Mouse (Mus musculus): Measurements from ENCODE around the gene Gnai2.

The Gnai2 gene

GRCm38 (mm10) chr9:107657144-107657543 is 22.0 kb upstream of the Gnai2 start:
- no peak for DNase-seq

- no peak for DNase-seq
These were observed 19.4 kb upstream of the Gnai2 start for GRCm38 (mm10) chr9:107654585-107654984.

DNA sequence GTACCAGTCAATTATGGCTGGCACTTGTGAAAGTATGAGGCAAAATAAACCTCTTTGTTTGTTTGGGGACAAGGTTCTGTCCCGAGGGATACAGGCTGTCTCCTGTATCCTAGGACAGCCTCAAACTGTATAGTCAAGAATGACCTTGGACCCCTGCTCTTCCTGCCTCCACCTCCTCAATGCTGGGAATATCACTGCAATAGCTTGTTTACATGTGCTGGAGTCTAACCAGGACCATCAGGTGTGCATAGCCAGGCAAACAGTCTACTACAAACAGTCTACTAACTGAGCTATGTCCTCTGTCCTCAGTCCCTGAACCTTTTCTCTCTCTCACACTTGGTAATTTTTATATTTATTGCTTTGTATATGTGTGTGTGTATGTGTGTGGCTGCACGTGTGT is 18.3 kb upstream of the Gnai2 start:
- DNase-seq, result no peak

DNA sequence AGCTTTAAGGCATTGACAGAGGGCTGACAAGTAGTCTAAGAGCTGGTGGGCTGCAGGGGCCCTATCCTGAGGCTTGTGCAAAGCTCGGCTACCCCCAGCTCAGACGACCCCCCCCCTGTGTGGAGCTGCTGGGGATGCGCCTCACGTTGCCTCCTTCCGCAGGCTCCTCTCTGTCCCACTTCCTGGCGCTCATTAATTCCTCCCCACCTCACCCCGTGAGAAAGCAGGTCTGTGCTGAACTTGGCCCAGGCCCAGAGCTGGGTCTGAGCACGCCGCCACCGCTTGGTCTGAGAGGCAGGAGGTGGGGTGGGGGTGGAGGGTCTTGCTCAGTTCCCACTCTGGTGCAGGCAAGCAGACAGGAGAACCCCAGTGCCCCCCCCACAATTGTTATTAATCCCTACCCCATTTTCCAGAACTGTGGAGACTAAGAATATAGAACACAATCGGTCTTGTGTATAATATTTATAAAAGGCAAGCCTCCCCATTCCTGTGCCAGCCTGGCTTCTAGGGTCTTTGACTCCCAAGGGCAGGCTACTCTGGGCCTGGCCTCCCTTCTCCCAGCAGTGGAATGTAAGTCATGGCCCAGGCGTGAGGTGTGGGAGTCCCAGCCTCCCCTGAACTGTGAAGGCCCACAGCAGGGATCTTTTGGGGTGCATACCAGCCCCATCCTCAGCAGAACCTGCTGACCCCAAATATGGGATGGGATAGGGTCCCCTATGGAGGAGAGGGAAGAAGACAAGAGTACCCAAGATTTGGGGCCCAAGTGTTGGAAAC is 15.7 kb upstream of the Gnai2 start:
- no peak for DNase-seq

DNA sequence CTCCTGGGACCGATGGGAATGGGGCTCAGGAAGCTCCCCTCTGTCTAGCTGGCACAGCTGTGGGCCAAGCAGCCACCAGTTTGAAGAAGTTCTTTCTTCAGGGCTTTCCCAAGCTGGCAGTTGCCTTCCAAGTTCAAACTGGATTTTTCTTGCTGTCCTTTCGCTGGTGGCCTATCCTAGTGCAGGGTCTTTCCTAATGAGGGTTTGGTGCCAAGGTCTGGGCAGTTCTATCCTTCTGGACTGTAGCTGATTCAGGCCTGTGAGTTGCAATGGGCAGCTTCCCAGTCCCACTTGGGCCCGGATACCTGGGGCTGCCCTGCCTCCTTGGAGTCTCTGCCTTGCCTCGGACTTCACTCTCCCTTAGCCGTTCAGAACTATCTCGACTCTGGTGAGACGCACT is 15.1 kb upstream of the Gnai2 start:
- DNase-seq, result no peak

DNA sequence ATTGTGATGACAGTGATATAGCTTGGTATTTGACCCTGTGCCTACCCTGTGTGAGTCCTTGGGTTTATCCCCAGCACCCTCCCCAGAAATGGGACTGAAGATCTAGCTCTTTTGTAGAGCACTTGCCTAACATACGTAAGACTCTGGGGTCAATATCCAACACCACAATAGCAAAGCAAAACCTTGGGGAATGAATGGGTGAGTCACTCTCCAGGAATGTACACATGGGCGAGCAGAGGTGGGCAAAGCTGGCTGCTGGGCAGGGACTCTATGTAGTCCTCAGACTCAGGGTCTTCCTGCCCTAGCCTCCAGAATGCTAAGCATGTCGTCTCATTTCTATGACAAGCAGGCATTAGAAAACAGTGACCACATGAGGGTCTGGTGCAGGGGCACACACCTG is 13.6 kb upstream of the Gnai2 start:
- DNase-seq, result no peak

GRCm38 (mm10) chr9:107646975-107647374 is 11.8 kb upstream of the Gnai2 start:
- no peak for DNase-seq

- DNase-seq, result peak; percentile 70
These were observed 10.4 kb upstream of the Gnai2 start for GRCm38 (mm10) chr9:107645577-107645976.

GRCm38 (mm10) chr9:107645153-107645510 is 10.0 kb upstream of the Gnai2 start:
- no peak for DNase-seq

GRCm38 (mm10) chr9:107644495-107645152 is 9.5 kb upstream of the Gnai2 start:
- peak; percentile 89 for DNase-seq

DNA sequence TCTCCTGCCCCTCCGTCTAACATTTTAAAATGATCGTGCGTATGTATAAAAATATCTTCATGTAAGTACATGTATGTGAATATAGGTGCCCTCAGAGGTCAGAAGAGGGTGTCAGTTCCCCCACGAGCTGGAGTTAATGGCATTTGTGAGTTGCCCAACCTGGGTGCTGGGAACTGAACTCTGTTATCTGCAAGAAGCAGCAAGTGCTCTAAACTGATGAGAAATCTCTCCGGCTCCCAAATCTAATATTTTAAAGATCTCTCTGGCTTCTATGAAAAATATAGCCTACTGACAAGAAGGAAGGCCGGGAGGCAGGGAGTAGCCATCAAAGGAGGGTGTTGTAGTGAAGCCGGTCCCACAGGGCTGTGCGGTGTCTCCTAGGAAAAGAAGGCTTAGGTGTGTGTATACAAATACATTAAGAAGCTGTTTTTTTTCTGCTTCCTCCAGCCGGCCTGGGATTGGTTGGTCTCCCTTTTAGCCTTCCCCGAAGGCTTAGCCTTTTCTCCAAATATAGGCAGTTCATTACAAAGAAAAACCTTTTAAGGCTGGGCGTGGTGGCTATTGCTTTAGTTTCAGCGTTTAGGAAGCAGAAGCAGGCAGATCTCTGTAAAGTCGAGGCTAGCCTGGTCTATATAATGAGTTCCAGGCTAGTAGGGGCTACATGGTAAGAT is 8.5 kb upstream of the Gnai2 start:
- peak; percentile 26 for DNase-seq

GRCm38 (mm10) chr9:107641666-107642065 is 6.5 kb upstream of the Gnai2 start:
- no peak for DNase-seq

DNA sequence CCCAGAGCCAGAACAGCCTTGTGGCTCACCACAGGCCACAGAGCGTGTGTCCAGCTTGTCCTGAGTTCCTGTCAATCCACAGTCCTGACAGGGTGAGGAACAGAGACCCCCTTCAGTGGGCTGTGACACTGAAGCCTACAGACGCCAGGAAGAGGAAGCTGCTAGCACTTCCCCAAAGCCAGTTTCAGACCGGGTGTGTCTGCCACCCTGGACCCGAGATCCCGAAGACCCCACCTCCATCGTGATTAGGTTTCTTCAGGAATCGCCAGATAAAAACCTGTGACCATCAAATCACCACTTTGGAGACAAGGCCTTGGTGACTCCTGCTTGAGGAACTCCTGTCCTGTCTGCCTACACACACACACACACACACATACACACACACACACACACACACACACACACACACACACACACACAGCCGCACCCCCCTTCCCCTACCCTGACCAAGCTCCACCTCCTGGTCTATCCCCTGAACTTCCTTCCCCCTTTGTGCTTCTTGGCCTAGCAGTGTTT is 5.1 kb upstream of the Gnai2 start:
- DNase-seq, result peak; percentile 25

DNA sequence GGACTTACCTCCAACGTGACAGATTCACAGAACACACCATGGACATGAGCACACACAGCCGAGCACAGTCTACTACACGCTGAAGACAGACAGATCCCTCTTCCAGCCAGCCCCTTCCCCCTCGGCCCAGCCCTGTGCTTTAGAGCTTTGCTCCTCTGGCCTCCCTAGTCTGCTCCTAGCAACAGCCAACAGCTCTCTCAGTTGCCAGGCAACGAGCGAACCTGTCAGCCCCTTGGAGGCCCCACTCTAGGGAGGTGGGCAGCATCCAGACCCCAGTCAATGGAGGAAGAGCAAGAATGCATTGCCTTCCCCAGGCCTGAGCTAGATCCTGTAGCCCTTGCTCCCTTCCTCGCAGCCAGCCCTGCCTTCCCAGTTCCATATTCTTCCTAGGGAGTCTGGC is 1.9 kb upstream of the Gnai2 start:
- peak; percentile 51 for DNase-seq

GRCm38 (mm10) chr9:107634406-107635278 is 525 bp downstream of the Gnai2 start:
- DNase-seq, result peak; percentile 42

DNA sequence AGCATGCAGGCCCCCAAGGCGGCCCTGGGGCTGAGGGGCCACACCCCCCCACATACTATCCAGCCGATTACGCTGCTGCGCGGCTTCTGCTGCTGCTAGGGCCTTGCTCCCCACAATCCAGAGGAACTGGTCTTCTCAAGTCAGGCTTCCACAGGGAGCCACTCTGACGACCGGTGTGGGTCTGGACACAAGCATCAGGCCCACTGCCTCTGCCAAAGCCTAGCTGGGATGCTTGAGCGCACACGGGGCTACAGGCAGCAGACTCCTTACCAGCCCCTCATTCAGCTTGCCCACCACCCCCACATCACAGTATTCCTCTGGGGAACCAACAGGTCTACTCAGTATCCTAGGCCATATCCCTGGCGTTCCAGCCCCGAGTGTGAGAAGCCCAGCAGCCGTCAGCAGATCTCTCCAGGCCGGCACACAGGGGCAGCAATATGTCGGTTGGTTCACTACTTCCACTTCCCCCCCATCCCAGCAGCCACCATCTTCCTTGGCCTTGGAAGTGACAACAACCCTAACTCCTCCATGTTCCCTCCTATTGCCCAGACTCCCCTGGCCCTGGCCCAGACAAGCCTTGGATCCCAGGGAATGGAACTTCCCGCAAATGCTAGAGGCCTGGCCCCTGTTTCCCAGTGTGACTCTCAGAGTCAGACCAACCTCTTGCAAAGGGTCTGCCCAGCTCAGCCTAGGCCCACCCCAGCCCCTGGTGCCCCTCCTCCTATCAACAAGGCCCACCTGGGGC is 1.3 kb downstream of the Gnai2 start:
- DNase-seq, result peak; percentile 66

GRCm38 (mm10) chr9:107633091-107633660 is 2.0 kb downstream of the Gnai2 start:
- peak; percentile 65 for DNase-seq

- peak; percentile 73 for DNase-seq
These were observed 2.7 kb downstream of the Gnai2 start for GRCm38 (mm10) chr9:107632478-107632877.

- peak; percentile 30 for DNase-seq
These were observed 3.3 kb downstream of the Gnai2 start for GRCm38 (mm10) chr9:107631861-107632260.

DNA sequence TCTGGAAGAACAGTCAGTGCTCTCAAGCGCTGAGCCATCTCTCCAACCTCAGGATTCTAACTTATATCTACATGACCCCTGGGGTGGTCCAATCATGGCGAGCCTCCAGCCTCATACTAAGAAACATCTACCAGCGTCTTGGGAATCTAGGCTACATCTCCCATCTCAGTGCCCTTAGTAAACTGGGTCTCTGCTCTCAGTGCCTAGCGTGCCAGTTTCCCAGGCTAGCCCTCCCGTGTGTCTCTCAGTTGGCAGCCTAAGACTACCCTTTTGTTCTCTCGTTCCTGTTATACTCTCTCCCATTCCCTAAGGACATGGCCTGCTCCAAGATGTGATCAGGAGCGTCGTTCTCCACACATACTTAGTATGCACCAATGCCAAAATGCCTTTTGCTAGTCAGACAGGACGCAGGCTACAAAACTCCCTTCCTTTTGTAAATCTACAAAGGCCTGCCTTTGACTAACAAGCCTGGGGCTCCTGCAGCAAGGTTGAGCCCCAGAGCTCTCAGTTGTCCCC is 3.8 kb downstream of the Gnai2 start:
- DNase-seq, result peak; percentile 32

DNA sequence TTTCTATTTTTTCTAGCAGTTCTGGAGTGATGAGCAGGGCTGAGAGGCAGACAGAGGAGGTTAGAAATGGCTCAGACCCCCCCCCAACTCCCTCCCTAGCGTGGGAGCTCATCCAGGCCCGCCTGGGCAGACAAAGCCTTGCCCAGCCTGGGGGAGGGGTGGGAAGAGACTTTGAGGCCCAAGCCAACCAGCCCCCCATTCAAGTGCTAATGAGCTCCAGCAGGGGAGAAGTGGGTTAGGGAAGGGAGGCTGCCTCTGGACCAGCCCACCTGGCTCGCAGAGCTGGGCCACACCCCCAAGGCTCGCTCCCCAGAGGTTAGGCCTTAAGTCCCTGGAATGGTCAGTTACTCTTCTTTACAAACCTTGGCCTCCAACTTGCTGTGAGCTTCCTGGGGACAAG is 4.6 kb downstream of the Gnai2 start:
- DNase-seq, result peak; percentile 64

All from cerebellum, adult 11-12 months (tissue).